Mouse (Mus musculus): Measurements from ENCODE around the gene Fam167b.
A peak's percentile ranks its signal among the peaks of the same experiment; 100 is the strongest.

DNA sequence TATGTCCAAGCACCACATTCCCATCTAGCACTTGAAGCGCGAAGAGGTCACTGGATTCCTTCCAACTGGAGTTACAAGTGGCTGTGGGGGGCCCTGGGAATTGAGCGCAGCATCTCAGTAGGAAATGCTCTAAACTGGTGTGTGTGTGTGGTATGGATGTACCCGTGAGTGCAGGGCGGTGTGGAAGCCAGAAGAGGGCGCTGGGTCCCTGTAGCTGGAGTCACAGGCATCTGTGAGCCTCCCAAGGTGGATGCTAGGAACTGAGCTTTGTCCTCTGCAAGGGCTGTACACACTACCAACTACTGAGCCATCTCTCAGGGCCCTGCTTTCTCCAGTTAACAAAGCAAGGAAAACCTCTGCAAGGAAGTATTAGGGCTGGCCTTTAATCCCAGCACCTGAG lies 38.3 kb downstream of the Fam167b start:
- no peak for TF ChIP-seq POLR2A (IDR thresholded peaks at IDR 0.05; ENCODE audit: extremely low read depth, insufficient read depth, low read length)
- TF ChIP-seq CTCF (IDR thresholded peaks at IDR 0.05; ENCODE audit: low read depth, low read length) = peak; percentile 79
